Mouse (Mus musculus): Measurements from ENCODE around the gene Hsp90aa1. TPM values are rescaled to one million over a fixed set of nuclear protein-coding genes. Genes with fewer than 3 reads are reported as not detected.
"Not testable (repeated sequence)": the region's sequence is repeated elsewhere in the genome, so short reads cannot be mapped to it uniquely, and the experiment has no call there.

The Hsp90aa1 gene
- total RNA-seq, 2 experiments from 2014 or later = 1,001 to 1,007 TPM

DNA sequence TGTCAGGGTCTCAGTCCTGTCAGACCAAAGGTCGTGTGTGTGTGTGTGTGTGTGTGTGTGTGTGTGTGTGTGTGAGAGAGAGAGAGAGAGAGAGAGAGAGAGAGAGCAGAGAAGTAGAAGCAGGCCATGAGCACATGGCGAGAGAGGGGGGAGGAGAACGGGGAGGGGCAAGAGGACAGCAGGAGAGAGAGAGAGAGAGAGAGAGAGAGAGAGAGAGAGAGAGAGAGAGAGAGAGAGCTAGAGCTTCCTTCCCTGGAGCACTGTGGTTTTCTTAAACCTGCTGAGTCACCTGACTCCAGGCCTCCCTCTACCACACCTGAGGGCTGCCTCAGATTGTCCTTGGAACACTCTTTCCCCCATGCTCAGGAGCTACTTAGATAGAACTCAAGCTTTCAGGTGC is 1.2 kb downstream of the Hsp90aa1 start:
- DNase-seq (ENCODE audit: low spot score in 2 of 2); intact Hi-C loops (cut with DNase I): not testable (repeated sequence)

DNA sequence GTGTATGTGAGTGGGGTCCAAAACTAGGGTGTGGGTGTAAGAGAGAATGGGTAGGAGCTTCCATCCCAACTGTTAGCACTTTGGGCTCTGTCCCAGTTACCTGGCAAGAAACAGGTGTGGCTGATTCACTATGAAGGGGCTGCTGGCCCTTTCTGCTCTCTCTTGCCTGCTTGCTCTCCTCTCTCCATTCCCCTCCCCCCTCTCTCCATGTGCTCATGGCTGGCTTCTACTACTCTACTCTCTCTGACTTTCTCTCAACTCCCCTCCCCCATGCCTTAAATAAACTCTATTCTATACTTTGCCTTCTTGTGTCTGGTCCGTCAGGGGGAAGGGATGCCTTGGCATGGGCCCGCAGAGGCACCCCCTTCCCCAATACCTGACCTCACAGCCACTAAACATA is 1.8 kb downstream of the Hsp90aa1 start:
- DNase-seq (ENCODE audit: low spot score in 2 of 2) = no peak
- intact Hi-C loops (cut with DNase I) = no loop called here

DNA sequence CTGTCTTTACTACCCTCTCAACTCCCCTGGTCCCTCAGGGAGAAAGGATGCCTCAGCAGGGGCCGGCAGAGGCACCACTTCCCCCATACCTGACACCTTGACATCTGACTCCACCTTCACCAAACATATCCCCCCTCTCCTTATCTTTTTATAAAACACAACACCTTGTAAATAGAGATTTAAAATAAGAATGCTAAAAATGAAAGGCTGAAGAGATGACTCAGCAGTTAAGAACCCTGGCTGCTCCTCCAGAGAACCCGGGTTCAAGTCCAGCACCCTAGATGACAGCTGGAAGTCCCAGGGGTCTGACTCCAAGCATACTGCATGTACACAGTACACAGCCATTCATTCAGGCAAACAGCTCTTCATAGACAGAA is 3.4 kb downstream of the Hsp90aa1 start:
- no peak for DNase-seq (ENCODE audit: low spot score in 2 of 2)
- intact Hi-C loops (cut with DNase I) = loop anchor here (5.0 kb wide), 1 partner anchor 143 kb away; the partner anchor contains the start of gene Mok

DNA sequence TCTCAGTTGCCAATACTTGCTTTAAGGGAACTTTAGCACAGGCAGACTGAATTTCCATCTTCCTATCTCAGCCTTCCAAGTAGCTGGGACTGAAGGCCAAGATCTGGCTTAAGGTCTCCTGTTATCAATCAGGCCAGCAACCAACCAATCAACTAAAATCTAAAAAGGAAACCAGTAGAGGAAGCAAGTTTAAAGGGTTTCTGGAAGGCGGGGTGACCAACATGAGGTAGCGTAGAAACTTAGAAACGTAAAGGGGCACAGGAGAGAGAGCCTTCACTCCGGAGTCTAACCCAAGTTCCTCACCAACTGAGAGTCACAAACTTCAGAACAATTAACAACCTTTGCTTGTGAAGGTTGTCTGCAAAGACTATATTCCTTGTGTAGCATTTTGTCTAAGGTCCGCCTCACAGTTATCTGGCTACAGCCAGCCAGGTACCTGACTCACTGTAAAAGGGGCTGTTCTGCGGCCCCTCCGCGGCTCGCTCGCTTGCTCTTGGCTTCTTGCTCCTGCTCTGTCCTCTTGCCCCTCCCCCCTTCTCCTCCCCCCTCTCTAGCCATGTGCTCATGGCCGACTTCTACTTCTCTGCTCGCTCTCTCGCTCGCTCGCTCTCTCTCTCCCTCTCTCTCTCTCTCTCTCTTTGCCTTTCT is 3.9 kb downstream of the Hsp90aa1 start:
- DNase-seq (ENCODE audit: low spot score in 2 of 2) = no peak
- intact Hi-C loops (cut with DNase I) = loop anchor here (5.0 kb wide), 1 partner anchor 144 kb away; the partner anchor contains the start of gene Mok

DNA sequence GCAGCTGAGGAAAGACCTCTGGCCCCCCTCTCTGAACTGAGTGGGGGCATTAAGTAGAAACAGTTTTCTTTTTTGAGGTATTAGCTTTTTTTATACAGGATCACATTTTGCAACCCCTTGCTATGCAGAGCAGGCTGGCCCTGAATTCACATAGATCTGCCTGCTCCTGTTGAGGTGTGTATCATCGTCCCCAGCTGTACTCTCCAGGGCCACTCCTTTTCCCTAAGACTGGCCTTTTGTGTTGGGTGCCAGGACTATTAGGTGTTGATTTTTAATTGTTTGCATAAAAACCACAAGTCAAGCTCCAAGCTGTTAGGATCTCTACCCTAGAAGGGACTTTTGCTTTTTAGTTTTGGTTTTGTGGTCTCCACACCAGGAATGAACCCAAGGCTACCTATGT is 4.4 kb downstream of the Hsp90aa1 start:
- intact Hi-C loops (cut with DNase I) = loop anchor here (5.0 kb wide), 1 partner anchor 144 kb away; the partner anchor contains the start of gene Mok
- DNase-seq (ENCODE audit: low spot score in 2 of 2) = no peak

DNA sequence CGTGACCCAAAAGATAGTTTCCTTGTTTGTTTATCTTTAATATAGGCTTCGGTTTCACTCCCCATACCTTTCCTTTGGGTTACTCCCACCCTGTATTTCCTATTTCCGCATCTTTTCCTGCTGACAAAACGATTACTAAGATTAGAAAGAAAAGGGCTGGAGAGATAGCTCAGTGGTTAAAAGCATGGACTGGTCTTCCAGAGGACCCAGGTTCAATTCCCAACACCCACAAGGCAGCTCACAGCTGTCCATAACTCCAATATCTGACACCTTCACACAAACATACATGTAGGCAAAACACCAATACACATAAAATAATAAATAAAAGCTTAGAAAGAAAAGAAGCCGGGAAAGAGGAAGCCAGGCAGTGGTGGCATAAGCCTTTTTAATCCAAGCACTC is 5.1 kb downstream of the Hsp90aa1 start:
- intact Hi-C loops (cut with DNase I) = loop anchor here (2.0 to 5.0 kb wide), 2 partner anchors 97 to 145 kb away; partner anchors contain the start of genes Dync1h1 and Mok
- no peak for DNase-seq (ENCODE audit: low spot score in 2 of 2)

DNA sequence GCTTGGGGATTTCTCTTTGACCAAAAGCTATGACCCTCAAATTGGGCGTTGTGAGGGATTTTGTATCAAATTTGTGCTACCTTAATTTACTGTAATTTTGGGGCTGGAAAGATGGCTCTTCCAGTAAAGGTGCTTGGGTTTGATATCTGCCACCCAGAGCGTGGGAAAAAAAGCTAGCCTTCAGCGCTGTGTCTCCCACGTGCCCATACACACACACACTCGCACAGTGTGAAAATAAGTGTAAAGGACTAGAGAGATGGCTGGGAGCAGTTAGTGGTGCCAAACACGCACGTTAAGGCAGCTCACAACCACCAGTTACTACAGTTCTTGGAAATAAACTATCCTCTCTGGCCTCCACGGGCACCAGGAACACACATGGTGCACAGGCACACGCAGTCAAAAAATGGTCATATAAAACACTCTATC is 5.5 kb downstream of the Hsp90aa1 start:
- no peak for DNase-seq (ENCODE audit: low spot score in 2 of 2)
- intact Hi-C loops (cut with DNase I) = loop anchor here (2.0 to 5.0 kb wide), 2 partner anchors 96 to 145 kb away; partner anchors contain the start of genes Dync1h1 and Mok

DNA sequence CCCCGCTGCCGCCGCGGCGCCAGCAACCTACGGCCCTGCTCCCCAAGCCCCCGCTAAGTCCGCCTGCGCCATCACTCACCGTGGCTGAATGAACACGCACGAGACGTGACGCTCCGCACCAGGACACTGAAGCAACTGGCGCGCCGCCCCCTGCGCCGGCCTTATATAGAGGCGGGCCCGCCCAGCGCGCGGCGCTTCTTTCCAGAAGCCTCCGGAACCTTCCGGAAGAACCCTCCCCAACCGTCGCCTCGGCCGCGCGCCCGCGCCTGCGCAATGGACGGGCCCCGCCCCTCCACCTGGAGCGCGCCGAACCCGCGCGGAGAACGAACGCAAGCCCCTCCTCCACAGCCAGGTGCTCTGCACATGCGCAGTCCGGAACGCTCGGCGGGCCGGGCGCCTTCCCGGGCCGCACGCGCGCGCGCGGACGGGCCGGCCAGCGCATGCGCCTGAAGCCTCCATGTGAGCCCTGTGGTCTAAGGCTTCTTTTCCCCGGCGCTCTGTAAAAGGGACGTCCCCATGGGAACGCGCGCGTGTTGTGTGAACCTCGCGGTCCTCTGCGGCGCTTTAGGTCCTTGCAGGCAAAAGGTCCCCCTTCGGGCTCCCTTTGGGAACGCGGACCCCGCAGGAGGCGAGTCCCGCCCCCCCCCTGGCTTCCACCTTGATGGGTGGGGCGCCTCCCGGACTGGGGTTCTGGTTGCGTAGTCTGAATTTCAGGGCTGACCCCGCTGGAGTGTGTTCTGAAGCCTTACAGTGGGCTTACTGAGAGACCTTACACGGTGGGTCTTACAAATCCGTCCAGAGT is 6.2 kb downstream of the Hsp90aa1 start:
- intact Hi-C loops (cut with DNase I) = loop anchor here (2.0 to 5.0 kb wide), 2 partner anchors 96 to 146 kb away; partner anchors contain the start of genes Dync1h1 and Mok
- peak; percentile 97 to 99 for DNase-seq (ENCODE audit: low spot score in 2 of 2)

DNA sequence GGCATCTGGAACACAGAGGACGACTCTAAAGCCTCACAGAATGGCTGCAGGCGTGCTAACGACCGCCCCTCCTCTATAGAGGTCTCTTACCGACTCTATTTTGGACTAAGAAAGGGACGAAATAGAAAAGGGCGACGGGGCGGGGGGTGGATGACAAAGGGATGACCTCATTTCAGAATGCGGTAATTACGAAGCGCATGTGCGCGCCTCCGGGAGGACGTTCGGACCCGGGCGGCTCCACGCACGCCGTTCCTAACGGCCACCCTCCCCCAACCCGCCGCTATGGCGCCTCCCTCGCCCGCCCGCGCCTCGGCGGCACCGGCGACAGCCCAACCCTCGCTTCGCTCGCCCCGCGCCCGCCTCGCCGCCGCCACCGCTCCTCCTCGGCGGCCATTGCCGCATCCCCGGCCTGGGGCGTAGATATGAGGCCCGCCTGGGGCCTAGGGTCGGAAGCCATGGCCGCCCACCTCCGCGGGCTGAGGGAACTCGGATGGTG is 6.8 kb downstream of the Hsp90aa1 start:
- DNase-seq (ENCODE audit: low spot score in 2 of 2) = peak; percentile 73 to 82
- intact Hi-C loops (cut with DNase I) = loop anchor here (2.0 to 5.0 kb wide), 2 partner anchors 95 to 147 kb away; partner anchors contain the start of genes Dync1h1 and Mok

DNA sequence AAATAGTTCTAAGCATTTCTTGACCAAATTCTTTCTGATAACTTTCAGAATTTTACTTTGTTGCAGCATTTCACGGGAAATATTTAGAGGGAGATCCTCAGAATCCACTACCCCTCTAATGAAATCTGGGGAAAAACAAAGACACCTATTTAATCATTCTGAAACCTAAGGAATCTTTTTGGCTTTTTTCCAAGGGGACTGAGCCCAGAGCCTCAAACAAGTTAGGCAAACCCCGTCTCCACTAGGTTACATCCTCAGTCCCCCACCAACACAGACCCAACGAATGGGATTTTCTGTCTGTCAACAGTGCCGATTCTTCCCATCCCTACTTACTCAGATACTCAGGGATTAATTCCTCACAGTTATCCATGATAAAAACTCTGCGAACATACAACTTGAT is 9.2 kb downstream of the Hsp90aa1 start:
- DNase-seq (ENCODE audit: low spot score in 2 of 2); intact Hi-C loops (cut with DNase I): not testable (repeated sequence)

DNA sequence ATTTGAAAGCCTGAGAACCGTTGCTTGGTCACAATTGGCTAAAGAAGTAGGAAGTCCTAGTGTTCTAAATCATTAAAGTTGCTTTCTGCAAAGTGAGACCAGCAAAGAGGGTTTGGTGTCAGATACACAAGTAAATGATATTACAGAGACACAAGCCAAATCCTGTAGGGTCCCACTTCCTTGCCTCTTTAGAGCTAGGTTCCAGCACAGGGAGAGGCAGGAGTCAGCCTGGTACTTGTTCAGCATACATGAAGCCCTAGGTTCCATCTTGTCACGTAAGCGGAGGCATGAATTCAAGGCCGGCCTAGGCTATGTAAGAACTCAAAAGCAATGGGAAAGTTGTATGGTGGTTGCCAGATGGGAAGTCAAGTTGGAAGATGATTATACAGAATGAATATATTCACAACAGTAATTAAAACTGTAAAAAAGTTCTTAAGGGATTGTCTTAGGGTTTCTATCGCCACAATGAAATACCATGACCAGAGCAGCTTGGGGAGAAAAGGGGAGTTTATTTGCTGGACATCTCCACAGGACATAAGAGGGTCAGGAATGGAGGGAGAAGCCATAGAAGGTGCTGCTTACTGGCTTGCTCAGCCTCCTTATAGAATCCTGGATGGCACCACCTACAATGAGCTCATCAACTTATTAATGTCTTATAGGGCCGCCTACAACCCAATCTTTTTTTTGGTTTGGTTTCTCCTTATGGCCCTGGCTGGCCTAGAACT is 12.4 kb downstream of the Hsp90aa1 start:
- intact Hi-C loops (cut with DNase I) = no loop called here
- no peak for DNase-seq (ENCODE audit: low spot score in 2 of 2)

DNA sequence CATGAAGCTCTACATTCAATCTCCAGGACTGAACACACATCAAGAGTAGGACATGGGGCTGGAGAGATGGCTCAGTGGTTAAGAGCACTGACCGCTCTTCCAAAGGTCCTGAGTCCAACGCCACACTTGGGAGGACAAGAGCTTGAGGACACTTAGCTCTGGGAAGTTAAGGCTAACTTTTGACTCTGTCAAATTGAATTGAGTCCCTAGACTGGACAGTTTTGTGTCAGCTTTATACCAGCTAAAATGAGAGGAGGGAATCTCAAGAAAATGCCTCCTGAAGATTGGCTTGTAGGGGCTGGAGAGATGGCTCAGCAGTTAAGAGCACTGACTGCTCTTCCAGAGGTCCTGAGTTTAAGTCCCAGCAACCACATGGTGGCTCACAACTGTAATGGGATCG is 13.6 kb downstream of the Hsp90aa1 start:
- DNase-seq (ENCODE audit: low spot score in 2 of 2); intact Hi-C loops (cut with DNase I): not testable (repeated sequence)

DNA sequence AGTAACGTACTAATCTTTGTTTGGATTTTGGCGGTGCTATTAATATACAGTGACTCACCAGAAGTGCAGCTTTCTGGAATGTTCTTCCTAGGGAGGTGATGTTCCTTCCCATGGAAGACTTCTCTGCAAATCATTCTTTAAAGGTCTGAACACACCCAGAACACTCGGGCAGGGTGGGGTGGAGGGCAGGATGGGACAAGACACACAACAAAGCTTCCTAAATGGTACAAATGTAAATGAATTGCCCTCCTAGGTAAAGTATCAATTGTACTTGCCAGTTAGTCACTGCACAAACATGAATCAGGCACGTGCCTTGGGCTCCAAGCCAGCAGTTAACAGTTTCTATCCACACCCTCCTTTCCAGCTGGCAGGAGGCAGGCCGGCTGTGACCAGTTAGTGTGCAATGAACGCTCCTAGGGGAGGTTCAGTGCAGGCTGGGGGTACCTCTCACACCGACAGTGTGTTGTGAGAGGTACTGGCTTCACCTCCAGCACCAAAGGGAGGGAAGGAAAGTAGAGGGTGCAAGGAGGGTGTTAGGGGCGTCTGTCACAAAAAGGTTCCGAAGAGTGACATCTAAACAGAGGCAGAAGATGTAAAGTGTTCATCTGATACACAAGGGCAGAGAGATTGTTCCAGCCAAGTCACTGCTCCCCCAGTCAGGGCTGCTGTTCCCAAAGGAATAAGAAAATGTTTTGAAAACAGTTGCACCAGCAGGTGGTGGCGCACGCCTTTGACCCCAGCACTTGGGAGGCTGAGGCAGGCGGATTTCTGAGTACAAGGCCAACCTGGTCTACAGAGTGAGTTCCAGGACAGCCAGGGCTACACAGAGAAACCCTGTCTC is 14.4 kb downstream of the Hsp90aa1 start:
- DNase-seq (ENCODE audit: low spot score in 2 of 2) = peak; percentile 42 to 59

DNA sequence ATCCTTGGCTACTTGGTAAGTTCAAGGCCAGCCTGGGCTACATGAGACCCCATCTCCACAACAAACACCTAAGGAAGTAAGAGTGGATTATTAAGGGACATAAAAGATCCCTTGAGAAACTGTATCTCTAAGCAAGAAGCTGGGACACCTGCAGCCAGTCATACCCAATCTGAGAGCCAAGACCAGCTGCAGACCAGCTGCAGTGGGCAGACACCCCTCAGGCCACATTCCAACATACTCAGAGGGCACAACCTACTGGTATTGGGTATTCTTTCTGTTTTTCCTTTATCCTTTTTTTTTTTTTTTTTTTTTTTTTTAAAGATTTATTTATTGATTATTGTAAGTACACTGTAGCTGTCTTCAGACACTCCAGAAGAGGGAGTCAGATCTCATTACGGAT is 18.9 kb downstream of the Hsp90aa1 start:
- DNase-seq (ENCODE audit: low spot score in 2 of 2) = no peak
- intact Hi-C loops (cut with DNase I) = no loop called here

More for the DNA sequence above, 14.4 kb downstream of the Hsp90aa1 start:
- intact Hi-C loops (cut with DNase I) = no loop called here

DNA sequence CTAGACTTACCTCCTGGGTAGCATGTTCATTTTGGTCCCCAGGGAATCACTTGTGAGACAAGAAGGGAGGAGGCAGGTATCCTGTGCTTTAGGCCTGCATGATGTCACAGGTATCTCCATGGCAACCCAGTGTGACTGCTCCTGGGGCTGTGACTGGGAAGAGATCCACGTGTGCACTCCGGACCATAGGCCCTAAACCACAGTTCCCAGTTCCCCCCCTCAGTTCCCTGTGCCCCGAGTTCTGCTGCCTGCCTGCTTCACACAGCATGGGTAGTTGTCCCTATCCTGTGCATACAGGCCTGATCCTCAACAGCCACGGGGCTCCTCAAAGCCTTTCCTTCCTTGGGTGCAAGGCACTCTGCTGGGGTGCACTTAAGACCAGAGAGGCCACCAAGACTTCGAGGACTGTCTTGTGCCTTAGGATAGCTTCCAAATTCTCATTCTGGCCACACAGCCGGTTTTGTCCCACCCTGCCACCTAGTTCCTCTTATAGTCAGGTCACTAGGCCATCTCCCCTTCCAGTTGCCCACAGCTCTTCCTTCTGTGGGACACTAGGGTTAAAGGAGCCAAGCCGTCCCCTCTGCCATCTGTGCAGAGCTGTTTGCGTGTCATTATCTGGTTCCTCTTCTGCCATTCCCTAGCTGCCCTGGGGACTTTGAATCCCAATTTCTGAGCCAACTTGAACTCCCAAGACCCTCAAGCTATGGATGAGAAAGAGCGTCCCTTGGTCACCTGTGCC is 19.8 kb downstream of the Hsp90aa1 start, which contains the start of gene 1700001K19Rik:
Gene 1700001K19Rik (minus strand): TSS at position 59 of the 739 bp plus-strand sequence.
- intact Hi-C loops (cut with DNase I) = no loop called here
- DNase-seq (ENCODE audit: low spot score in 2 of 2) = no peak

DNA sequence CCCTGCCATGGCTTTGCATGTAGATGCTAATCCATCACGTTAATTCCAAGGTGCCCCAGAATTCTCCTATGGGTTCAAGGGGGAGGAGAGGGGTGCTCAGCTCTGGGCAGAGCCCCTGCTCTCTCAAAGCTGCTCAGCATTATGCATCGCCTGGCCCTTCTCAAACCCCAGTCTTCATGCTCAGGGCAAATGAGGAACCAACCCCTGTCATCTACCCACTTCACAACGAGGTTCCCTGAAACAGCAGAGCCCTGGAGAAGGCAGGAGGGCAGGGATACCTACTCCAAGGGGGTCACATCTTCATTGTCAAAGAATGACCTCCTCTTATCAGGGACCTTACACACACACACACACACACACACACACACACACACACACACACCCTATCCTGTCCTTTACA is 20.6 kb downstream of the Hsp90aa1 start:
- no peak for DNase-seq (ENCODE audit: low spot score in 2 of 2)
- intact Hi-C loops (cut with DNase I) = no loop called here

DNA sequence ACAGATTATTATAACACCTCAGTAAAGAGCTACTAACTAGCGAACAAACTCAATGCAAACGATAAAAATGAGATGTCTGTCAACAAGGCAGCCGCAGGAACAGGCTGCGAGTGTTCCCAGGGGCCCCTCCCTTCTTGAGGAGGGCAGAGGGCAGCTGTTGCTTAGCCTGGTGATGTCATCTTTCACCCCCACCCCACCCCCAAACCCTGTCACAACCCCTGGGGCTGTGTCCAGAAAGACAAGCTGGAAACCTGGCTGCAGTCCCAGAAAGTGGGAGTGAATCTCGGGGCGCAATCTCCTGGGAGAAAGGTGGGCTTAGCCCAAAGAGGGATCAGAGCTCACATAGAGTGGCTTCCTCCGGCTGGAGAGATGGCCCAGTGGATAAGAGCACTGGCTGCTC is 21.3 kb downstream of the Hsp90aa1 start:
- no peak for DNase-seq (ENCODE audit: low spot score in 2 of 2)
- intact Hi-C loops (cut with DNase I) = no loop called here

DNA sequence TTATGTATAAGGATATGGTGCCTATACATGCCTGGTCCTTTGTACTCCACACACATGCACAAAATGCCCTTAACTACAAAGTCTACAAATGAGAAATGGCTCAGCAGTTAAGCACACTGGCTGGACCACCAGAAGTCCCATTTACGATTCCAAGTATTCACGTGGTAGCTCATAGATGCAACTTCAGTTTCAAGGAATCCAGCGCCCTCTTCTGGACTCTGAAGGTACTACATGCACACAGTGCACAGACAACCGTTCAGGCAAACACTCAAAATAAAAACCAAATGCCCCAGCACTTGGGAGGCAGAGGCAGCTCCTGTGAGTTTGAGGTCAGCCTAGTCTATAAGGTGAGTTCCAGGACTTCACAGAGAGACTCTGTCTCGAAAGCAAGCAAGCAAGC is 28.3 kb downstream of the Hsp90aa1 start:
- intact Hi-C loops (cut with DNase I) = no loop called here

More for the DNA sequence above, 28.3 kb downstream of the Hsp90aa1 start:
- no peak for DNase-seq (ENCODE audit: low spot score in 2 of 2)
